Mouse (Mus musculus): ENCODE measurements at regions not wholly inside any gene's neighbourhood (a gene's known extent, or its start where the extent isn't known, plus 50 kb on each side); places are given as distances from the start of the nearest gene placed in this dataset.

GRCm38 (mm10) chr4:135053585-135053984 is 66.9 kb upstream of the Runx3 start:
- Histone ChIP-seq H3K79me2 (ENCODE audit: control insufficient read depth, insufficient read depth) (no peaks in the 10 kb centered on the region), H3K36me3 (ENCODE audit: control insufficient read depth, insufficient read depth) (no peaks in the 10 kb centered on the region), H3K4me3 (no peak overlapping the region), H3K27me3 (ENCODE audit: control insufficient read depth, insufficient read depth, insufficient read length) (no peaks in the 10 kb centered on the region), H3ac (ENCODE audit: control insufficient read depth, insufficient read length) (no peak overlapping the region), H3K4me2 (ENCODE audit: low read depth) (no peak overlapping the region)
- TF ChIP-seq E2F4 (IDR thresholded peaks at IDR 0.05; ENCODE audit: insufficient read depth) (no peak), USF1 (IDR thresholded peaks at IDR 0.05; ENCODE audit: low read depth) (no peak), REST (IDR thresholded peaks at IDR 0.05; ENCODE audit: insufficient read depth, insufficient read length) (no peak), MYOG (IDR thresholded peaks at IDR 0.05; ENCODE audit: control insufficient read depth in 1 of 3, insufficient read depth in 1 of 3, insufficient read length in 2 of 3, low read depth in 2 of 3) (no peak), MAX (IDR thresholded peaks at IDR 0.05; ENCODE audit: low read depth) (no peak), CEBPB (IDR thresholded peaks at IDR 0.05; ENCODE audit: insufficient read depth, poor library complexity, severe bottlenecking) (no peak), POLR2AphosphoS2 (IDR thresholded peaks at IDR 0.05; ENCODE audit: insufficient read length, low read depth) (no peak), SRF (IDR thresholded peaks at IDR 0.05; ENCODE audit: control insufficient read depth, insufficient read length, low read depth) (no peak), TCF12 (IDR thresholded peaks at IDR 0.05; ENCODE audit: insufficient read depth, poor library complexity, severe bottlenecking) (no peak), MYOD1 (IDR thresholded peaks at IDR 0.05; ENCODE audit: control insufficient read depth in 1 of 3, insufficient read length in 2 of 3, low read depth in 2 of 3) (no peak), POLR2A (IDR thresholded peaks at IDR 0.05; ENCODE audit: insufficient read length, low read depth) (no peak), TCF3 (IDR thresholded peaks at IDR 0.05; ENCODE audit: insufficient read length, low read depth) (no peak)

GRCm38 (mm10) chr4:135054353-135054752 is 66.1 kb upstream of the Runx3 start:
- Histone ChIP-seq H3K36me3 (ENCODE audit: control insufficient read depth, insufficient read depth) (no peaks in the 10 kb centered on the region), H3ac (ENCODE audit: control insufficient read depth, insufficient read length) (no peak overlapping the region), H3K4me2 (ENCODE audit: low read depth) (no peak overlapping the region), H3K27me3 (ENCODE audit: control insufficient read depth, insufficient read depth, insufficient read length) (no peaks in the 10 kb centered on the region), H3K79me2 (ENCODE audit: control insufficient read depth, insufficient read depth) (no peaks in the 10 kb centered on the region), H3K4me3 (no peak overlapping the region)
- TF ChIP-seq CEBPB (IDR thresholded peaks at IDR 0.05; ENCODE audit: insufficient read depth, poor library complexity, severe bottlenecking), result no peak
- no peak for TF ChIP-seq USF1 (IDR thresholded peaks at IDR 0.05; ENCODE audit: low read depth)
- TF ChIP-seq TCF3 (IDR thresholded peaks at IDR 0.05; ENCODE audit: insufficient read length, low read depth), result no peak
- no peak for TF ChIP-seq E2F4 (IDR thresholded peaks at IDR 0.05; ENCODE audit: insufficient read depth)
- no peak for TF ChIP-seq MYOD1 (IDR thresholded peaks at IDR 0.05; ENCODE audit: control insufficient read depth in 1 of 3, insufficient read length in 2 of 3, low read depth in 2 of 3)
- TF ChIP-seq MAX (IDR thresholded peaks at IDR 0.05; ENCODE audit: low read depth), result no peak
- no peak for TF ChIP-seq SRF (IDR thresholded peaks at IDR 0.05; ENCODE audit: control insufficient read depth, insufficient read length, low read depth)
- no peak for TF ChIP-seq REST (IDR thresholded peaks at IDR 0.05; ENCODE audit: insufficient read depth, insufficient read length)
- TF ChIP-seq POLR2A (IDR thresholded peaks at IDR 0.05; ENCODE audit: insufficient read length, low read depth), result no peak
- TF ChIP-seq TCF12 (IDR thresholded peaks at IDR 0.05; ENCODE audit: insufficient read depth, poor library complexity, severe bottlenecking), result no peak
- no peak for TF ChIP-seq POLR2AphosphoS2 (IDR thresholded peaks at IDR 0.05; ENCODE audit: insufficient read length, low read depth)
- no peak for TF ChIP-seq MYOG (IDR thresholded peaks at IDR 0.05; ENCODE audit: control insufficient read depth in 1 of 3, insufficient read depth in 1 of 3, insufficient read length in 2 of 3, low read depth in 2 of 3)

DNA sequence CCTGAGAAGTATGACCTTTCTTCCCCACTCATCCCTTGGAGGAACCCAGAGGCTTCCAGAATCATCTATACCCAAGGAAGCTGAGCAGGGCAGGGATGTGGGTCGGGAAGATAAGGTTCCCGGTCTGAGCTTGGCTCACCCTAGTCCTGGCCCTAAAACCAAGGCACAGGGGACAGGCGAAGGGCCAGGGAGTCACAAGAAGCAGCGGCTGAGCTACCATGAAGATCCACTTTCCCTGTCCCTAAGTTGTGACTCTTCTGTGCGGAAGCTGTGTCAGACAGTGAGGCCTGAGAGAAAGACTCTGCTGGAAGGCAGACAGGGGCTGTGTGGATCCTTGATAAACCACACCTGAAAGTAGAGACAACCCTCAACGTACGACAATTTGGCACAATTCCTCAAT is 64.1 kb upstream of the Runx3 start:
- H3K27me3 ChIP-seq (ENCODE audit: control insufficient read depth, insufficient read depth, insufficient read length), result no peaks in the 10 kb centered on the region
- no peaks in the 10 kb centered on the region for H3K36me3 ChIP-seq (ENCODE audit: control insufficient read depth, insufficient read depth)
- H3K79me2 ChIP-seq (ENCODE audit: control insufficient read depth, insufficient read depth), result no peaks in the 10 kb centered on the region
- no peak overlapping the region for H3K4me3 ChIP-seq
- no peak overlapping the region for H3K4me2 ChIP-seq (ENCODE audit: low read depth)
- TF ChIP-seq CEBPB (IDR thresholded peaks at IDR 0.05; ENCODE audit: insufficient read depth, poor library complexity, severe bottlenecking), result no peak
- no peak for TF ChIP-seq SRF (IDR thresholded peaks at IDR 0.05; ENCODE audit: control insufficient read depth, insufficient read length, low read depth)
- no peak for TF ChIP-seq E2F4 (IDR thresholded peaks at IDR 0.05; ENCODE audit: insufficient read depth)
- no peak for TF ChIP-seq USF1 (IDR thresholded peaks at IDR 0.05; ENCODE audit: low read depth)
- no peak for TF ChIP-seq TCF12 (IDR thresholded peaks at IDR 0.05; ENCODE audit: insufficient read depth, poor library complexity, severe bottlenecking)
- TF ChIP-seq MYOG (IDR thresholded peaks at IDR 0.05; ENCODE audit: control insufficient read depth in 1 of 3, insufficient read depth in 1 of 3, insufficient read length in 2 of 3, low read depth in 2 of 3), result no peak
- TF ChIP-seq REST (IDR thresholded peaks at IDR 0.05; ENCODE audit: insufficient read depth, insufficient read length), result no peak
- TF ChIP-seq MYOD1 (IDR thresholded peaks at IDR 0.05; ENCODE audit: control insufficient read depth in 1 of 3, insufficient read length in 2 of 3, low read depth in 2 of 3), result no peak
- TF ChIP-seq MAX (IDR thresholded peaks at IDR 0.05; ENCODE audit: low read depth), result no peak
- TF ChIP-seq POLR2A (IDR thresholded peaks at IDR 0.05; ENCODE audit: insufficient read length, low read depth), result no peak
- no peak for TF ChIP-seq TCF3 (IDR thresholded peaks at IDR 0.05; ENCODE audit: insufficient read length, low read depth)
- no peak for TF ChIP-seq POLR2AphosphoS2 (IDR thresholded peaks at IDR 0.05; ENCODE audit: insufficient read length, low read depth)
- no peak overlapping the region for H3ac ChIP-seq (ENCODE audit: control insufficient read depth, insufficient read length)

DNA sequence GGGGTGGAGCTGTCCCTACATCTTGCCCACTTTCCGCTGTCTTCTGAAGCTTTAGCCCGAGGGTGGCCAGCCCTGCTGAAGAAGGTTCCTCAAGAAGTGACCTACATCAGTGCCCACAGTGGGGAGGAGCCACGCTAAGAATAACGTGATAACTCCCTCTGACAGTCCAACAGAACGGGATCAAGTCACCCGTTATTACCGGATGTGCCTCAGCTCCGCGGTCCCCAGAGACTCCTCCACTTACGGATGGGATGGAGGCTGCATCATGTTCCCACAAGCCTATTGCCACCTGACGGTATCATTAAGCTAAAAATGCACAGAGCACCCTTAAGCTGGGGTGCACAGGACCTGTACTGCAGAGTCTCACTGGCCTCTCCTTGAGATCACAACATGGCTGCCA is 63.2 kb upstream of the Runx3 start:
- no peak overlapping the region for H3ac ChIP-seq (ENCODE audit: control insufficient read depth, insufficient read length)

More for the DNA sequence above, 63.2 kb upstream of the Runx3 start:
- Histone ChIP-seq H3K36me3 (ENCODE audit: control insufficient read depth, insufficient read depth) (no peaks in the 10 kb centered on the region), H3K4me2 (ENCODE audit: low read depth) (no peak overlapping the region), H3K4me3 (no peak overlapping the region), H3K27me3 (ENCODE audit: control insufficient read depth, insufficient read depth, insufficient read length) (no peaks in the 10 kb centered on the region), H3K79me2 (ENCODE audit: control insufficient read depth, insufficient read depth) (no peaks in the 10 kb centered on the region)
- TF ChIP-seq POLR2A (IDR thresholded peaks at IDR 0.05; ENCODE audit: insufficient read length, low read depth) (no peak), REST (IDR thresholded peaks at IDR 0.05; ENCODE audit: insufficient read depth, insufficient read length) (no peak), E2F4 (IDR thresholded peaks at IDR 0.05; ENCODE audit: insufficient read depth) (no peak), MAX (IDR thresholded peaks at IDR 0.05; ENCODE audit: low read depth) (no peak), USF1 (IDR thresholded peaks at IDR 0.05; ENCODE audit: low read depth) (no peak), CEBPB (IDR thresholded peaks at IDR 0.05; ENCODE audit: insufficient read depth, poor library complexity, severe bottlenecking) (no peak), MYOG (IDR thresholded peaks at IDR 0.05; ENCODE audit: control insufficient read depth in 1 of 3, insufficient read depth in 1 of 3, insufficient read length in 2 of 3, low read depth in 2 of 3) (no peak), SRF (IDR thresholded peaks at IDR 0.05; ENCODE audit: control insufficient read depth, insufficient read length, low read depth) (no peak), TCF12 (IDR thresholded peaks at IDR 0.05; ENCODE audit: insufficient read depth, poor library complexity, severe bottlenecking) (no peak), TCF3 (IDR thresholded peaks at IDR 0.05; ENCODE audit: insufficient read length, low read depth) (no peak), MYOD1 (IDR thresholded peaks at IDR 0.05; ENCODE audit: control insufficient read depth in 1 of 3, insufficient read length in 2 of 3, low read depth in 2 of 3) (no peak)

Data from myocyte (in vitro differentiated cells).